22 mouse cellular contexts compared by ENCODE assay signal in the genomic region with DNA sequence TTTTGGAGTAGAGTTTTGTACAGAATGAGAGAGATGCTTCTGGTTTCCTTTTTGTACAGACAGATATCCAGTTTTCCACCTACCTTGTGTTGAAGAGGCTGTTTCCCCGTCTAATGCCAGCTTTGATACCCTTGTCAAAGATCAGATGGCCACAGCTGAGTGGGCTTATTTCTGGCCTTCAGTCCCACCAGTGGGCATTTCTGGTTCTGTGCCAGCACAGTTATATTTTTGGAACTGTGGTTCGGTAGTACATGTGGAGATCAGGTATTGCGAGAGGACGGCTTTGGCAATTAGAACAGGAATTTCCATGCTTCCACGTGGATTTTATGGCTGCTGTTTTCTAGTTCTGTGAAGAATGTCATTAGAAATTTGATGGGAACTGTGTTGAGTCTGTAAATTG.
DNase-seq lines count a peak whose midpoint lies in the region; TF ChIP-seq lines count a peak whose summit lies in the region.
"Had no signal": no experiment of that assay in that cellular context is flagged by ENCODE, and none has a peak within 500 bp of the region (broad histone marks: within the 10 kb centered on the region; RNA-seq: fewer than 3 reads in every experiment).

No protein-coding gene starts in this region.

- no peak for TF ChIP-seq POLR2A in cerebellum, adult 2 months (IDR thresholded peaks at IDR 0.05; ENCODE audit: borderline replicate concordance, insufficient read depth, low read length)

- H3K36me3 ChIP-seq in heart, embryonic 10.5 days, result no peaks in the 10 kb centered on the region
- H3K36me3 ChIP-seq: embryonic facial prominence, embryonic 10.5 days; embryonic facial prominence, embryonic 12.5 days; forebrain, embryonic 15.5 days; G1E had no signal

- DNase-seq in cerebellum, postnatal 10 days, result peak; percentile 77 to 78
- no peak for DNase-seq in cerebellum, adult 2 months
- peak; percentile 28 for DNase-seq in heart, embryonic 10.5 days (ENCODE audit: low spot score)
- no peak for DNase-seq in heart, postnatal 36 days
- peak; percentile 45 for DNase-seq in heart, postnatal 4 days
- no peak for DNase-seq in heart, postnatal 25 days (ENCODE audit: low spot score)
- DNase-seq: adrenal gland, adult 8-10 months; adrenal gland, postnatal 14 days; adrenal gland, postnatal 36 days; B cell, adult 2 months; cerebellum, adult 11 months; cerebellum, adult 18-20 months; cerebellum, adult 9-10 months; cerebellum, postnatal 25 days; forebrain, postnatal 0 days had no signal

- H3K27ac ChIP-seq in cerebellum, adult 2 months (ENCODE audit: insufficient read depth, low read length), result no peak overlapping the region
- no peak overlapping the region for H3K27ac ChIP-seq in heart, embryonic 10.5 days
- H3K27ac ChIP-seq: embryonic facial prominence, embryonic 10.5 days; embryonic facial prominence, embryonic 12.5 days; forebrain, embryonic 13.5 days; forebrain, embryonic 15.5 days had no signal

- WGBS in cerebellum, adult 2 months, result 47% methylated on average over 5 of the region's 5 CpGs
- WGBS in heart, embryonic 10.5 days, result 84% methylated on average over 5 of the region's 5 CpGs

- intact Hi-C loops in heart, postnatal 36 days (cut with DNase I), result no loop called here
- intact Hi-C loops in heart, postnatal 25 days (cut with DNase I), result no loop called here

- no peaks in the 10 kb centered on the region for H3K9me3 ChIP-seq in heart, embryonic 10.5 days
- H3K9me3 ChIP-seq: embryonic facial prominence, embryonic 10.5 days; embryonic facial prominence, embryonic 12.5 days; forebrain, embryonic 13.5 days; forebrain, embryonic 15.5 days had no signal

- H3K4me3 ChIP-seq in cerebellum, adult 2 months (replicated peaks; ENCODE audit: insufficient read depth, low read depth, low read length), result no peak overlapping the region
- no peak overlapping the region for H3K4me3 ChIP-seq in heart, embryonic 10.5 days
- H3K4me3 ChIP-seq: embryonic facial prominence, embryonic 10.5 days; embryonic facial prominence, embryonic 12.5 days; forebrain, embryonic 13.5 days; forebrain, embryonic 15.5 days had no signal

- H3K4me1 ChIP-seq in cerebellum, adult 2 months (ENCODE audit: control insufficient read depth, insufficient read depth, low read length), result peaks cover 6% of the 10 kb centered on the region; the same call in 1 of the 2 replicates
- H3K4me1 ChIP-seq in heart, embryonic 10.5 days, result no peaks in the 10 kb centered on the region
- H3K4me1 ChIP-seq: embryonic facial prominence, embryonic 10.5 days; embryonic facial prominence, embryonic 12.5 days; forebrain, embryonic 13.5 days; forebrain, embryonic 15.5 days had no signal

- no peak for TF ChIP-seq CTCF in cerebellum, adult 2 months (IDR thresholded peaks at IDR 0.05; ENCODE audit: borderline replicate concordance, insufficient read depth, low read depth, low read length)

- no peaks in the 10 kb centered on the region for H3K27me3 ChIP-seq in cerebellum, adult 2 months (ENCODE audit: control insufficient read depth, insufficient read depth, low read length)
- no peaks in the 10 kb centered on the region for H3K27me3 ChIP-seq in heart, embryonic 10.5 days (ENCODE audit: insufficient read depth, poor library complexity, severe bottlenecking)
- H3K27me3 ChIP-seq: CH12.LX; embryonic facial prominence, embryonic 12.5 days; forebrain, embryonic 13.5 days; forebrain, embryonic 15.5 days; Patski had no signal

Comparison
In these comparisons a context has a peak if more than half of its experiments do, and no peak if none do; other contexts are left out.
1. DNase-seq: peak in cerebellum, postnatal 10 days (2 of 2), heart, embryonic 10.5 days (single experiment) and heart, postnatal 4 days (single experiment); none in cerebellum, adult 2 months (0 of 2), heart, postnatal 36 days (0 of 2) and heart, postnatal 25 days (single experiment).